Mouse (Mus musculus): ENCODE results near the gene Ksr1. TPM values are rescaled to one million over a fixed set of nuclear protein-coding genes. Genes with fewer than 3 reads are reported as not detected.

Gene Ksr1
- polyA plus RNA-seq, 1 experiment from 2014 or later: 8.6 TPM

DNA sequence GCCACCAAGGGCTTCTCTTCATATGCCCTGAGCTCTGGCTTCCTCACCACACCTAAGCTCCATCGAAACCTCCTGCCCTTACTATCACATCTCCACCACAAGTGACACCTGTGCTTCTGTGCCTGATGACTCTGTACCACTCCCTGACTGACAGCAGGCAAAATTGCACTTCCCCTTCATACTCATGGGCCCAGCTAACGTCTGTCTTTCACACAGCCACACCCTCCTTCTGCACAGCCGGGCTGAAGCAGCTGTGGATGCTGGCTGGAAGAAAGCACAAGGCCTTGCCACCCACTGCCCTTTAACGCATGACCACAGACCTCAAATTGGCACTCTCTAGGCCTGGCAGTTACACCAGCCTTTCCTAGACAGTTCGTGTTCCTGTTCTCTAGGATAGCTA lies 6.5 kb upstream of the Ksr1 start:
- H3K9me3 ChIP-seq (ENCODE audit: control insufficient read depth, low read length): no peaks in the 10 kb centered on the region
- H3K4me2 ChIP-seq (ENCODE audit: low read depth, low read length): no peak overlapping the region
- no peak overlapping the region for H3K27ac ChIP-seq (ENCODE audit: low read depth, low read length)
- no peak overlapping the region for H3K9ac ChIP-seq (replicated peaks; ENCODE audit: low read depth, low read length)
- no peaks in the 10 kb centered on the region for H3K36me3 ChIP-seq (ENCODE audit: control insufficient read depth, insufficient read depth, low read length)
- no peaks in the 10 kb centered on the region for H3K4me1 ChIP-seq (ENCODE audit: control insufficient read depth, insufficient read depth, low read length)
- no peaks in the 10 kb centered on the region for H3K27me3 ChIP-seq (ENCODE audit: control insufficient read depth, insufficient read depth, low read length)
- 71% methylated on average over 5 of the region's 5 CpGs for WGBS
- no peak overlapping the region for H3K4me3 ChIP-seq (ENCODE audit: low read depth, low read length)
- no peak for ATAC-seq (ENCODE audit: low read depth)

DNA sequence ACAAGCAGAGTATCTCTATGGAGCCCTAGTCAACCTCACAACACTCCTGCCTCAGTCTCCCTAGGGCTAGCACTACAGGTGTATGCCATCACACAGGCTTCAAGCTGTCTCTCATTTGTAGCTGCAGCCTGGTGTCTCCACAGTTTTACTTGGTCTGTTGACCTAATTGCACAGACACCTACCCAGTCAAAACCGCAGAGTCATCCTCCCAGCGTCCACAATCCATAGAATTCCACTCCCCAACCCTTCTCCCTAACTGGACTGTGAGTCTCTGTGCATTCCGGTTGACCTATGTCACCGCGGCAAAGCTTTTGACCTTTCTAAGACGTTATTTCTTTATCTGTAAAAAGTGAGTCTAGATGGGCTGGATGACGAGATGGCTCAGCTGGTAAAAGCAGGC lies 5.7 kb upstream of the Ksr1 start:
- Histone ChIP-seq H3K36me3 (ENCODE audit: control insufficient read depth, insufficient read depth, low read length) (no peaks in the 10 kb centered on the region), H3K27ac (ENCODE audit: low read depth, low read length) (no peak overlapping the region), H3K4me3 (ENCODE audit: low read depth, low read length) (no peak overlapping the region), H3K9ac (replicated peaks; ENCODE audit: low read depth, low read length) (no peak overlapping the region), H3K4me1 (ENCODE audit: control insufficient read depth, insufficient read depth, low read length) (no peaks in the 10 kb centered on the region), H3K27me3 (ENCODE audit: control insufficient read depth, insufficient read depth, low read length) (no peaks in the 10 kb centered on the region), H3K4me2 (ENCODE audit: low read depth, low read length) (no peak overlapping the region), H3K9me3 (ENCODE audit: control insufficient read depth, low read length) (no peaks in the 10 kb centered on the region)
- no peak for ATAC-seq (ENCODE audit: low read depth)
- 79% methylated on average over 7 of the region's 7 CpGs for WGBS

DNA sequence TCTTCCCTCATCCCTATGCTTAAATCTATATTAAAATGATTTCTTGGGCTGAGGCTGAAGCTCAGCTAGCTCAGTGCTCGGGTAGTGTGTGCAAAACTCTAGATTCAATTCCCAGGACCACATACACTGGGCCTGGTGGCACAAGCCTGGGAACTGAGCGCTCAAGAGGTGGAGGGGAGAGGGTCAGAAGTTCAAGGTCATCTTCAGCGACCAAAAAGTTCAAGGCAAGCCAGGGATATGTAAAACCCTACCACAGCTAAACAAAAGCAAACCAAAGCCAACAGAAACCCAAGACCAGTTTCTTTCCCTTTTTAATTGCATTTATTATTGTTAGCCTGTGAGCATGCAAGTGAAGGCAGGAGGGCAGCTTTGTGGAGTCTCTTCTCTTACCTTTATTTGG lies 4.1 kb upstream of the Ksr1 start:
- Histone ChIP-seq H3K36me3 (ENCODE audit: control insufficient read depth, insufficient read depth, low read length) (no peaks in the 10 kb centered on the region), H3K27me3 (ENCODE audit: control insufficient read depth, insufficient read depth, low read length) (no peaks in the 10 kb centered on the region), H3K4me1 (ENCODE audit: control insufficient read depth, insufficient read depth, low read length) (no peaks in the 10 kb centered on the region), H3K9ac (replicated peaks; ENCODE audit: low read depth, low read length) (no peak overlapping the region), H3K9me3 (ENCODE audit: control insufficient read depth, low read length) (no peaks in the 10 kb centered on the region), H3K27ac (ENCODE audit: low read depth, low read length) (no peak overlapping the region), H3K4me3 (ENCODE audit: low read depth, low read length) (no peak overlapping the region), H3K4me2 (ENCODE audit: low read depth, low read length) (no peak overlapping the region)
- WGBS: 68% methylated on average over 3 of the region's 3 CpGs
- no peak for ATAC-seq (ENCODE audit: low read depth)

DNA sequence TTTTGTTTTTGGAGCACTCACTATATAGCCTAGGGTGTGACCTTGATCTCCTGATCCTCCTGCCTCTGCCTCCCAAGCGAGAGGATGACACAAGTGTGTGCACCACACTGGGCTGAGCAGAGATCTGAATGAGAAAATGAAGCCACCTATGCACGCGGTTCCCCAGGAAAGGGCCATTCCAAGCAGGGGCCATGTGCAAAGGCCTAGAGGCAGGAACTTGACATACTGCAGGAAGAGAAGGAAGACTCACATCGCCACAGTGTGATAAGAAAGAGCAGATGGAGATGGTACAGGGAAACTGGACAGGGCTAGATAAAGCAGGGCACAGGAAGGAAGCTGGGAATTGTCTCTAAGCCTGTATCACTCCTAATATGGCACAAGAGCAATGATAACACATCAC lies 3.1 kb upstream of the Ksr1 start:
- Histone ChIP-seq H3K4me1 (ENCODE audit: control insufficient read depth, insufficient read depth, low read length) (peaks cover 4% of the 10 kb centered on the region; the same call in 1 of the 2 replicates), H3K9ac (replicated peaks; ENCODE audit: low read depth, low read length) (no peak overlapping the region), H3K9me3 (ENCODE audit: control insufficient read depth, low read length) (no peaks in the 10 kb centered on the region), H3K4me3 (ENCODE audit: low read depth, low read length) (no peak overlapping the region), H3K4me2 (ENCODE audit: low read depth, low read length) (no peak overlapping the region), H3K27me3 (ENCODE audit: control insufficient read depth, insufficient read depth, low read length) (no peaks in the 10 kb centered on the region), H3K36me3 (ENCODE audit: control insufficient read depth, insufficient read depth, low read length) (no peaks in the 10 kb centered on the region), H3K27ac (ENCODE audit: low read depth, low read length) (no peak overlapping the region)
- 92% methylated on average over 4 of the region's 4 CpGs for WGBS
- no peak for ATAC-seq (ENCODE audit: low read depth)

DNA sequence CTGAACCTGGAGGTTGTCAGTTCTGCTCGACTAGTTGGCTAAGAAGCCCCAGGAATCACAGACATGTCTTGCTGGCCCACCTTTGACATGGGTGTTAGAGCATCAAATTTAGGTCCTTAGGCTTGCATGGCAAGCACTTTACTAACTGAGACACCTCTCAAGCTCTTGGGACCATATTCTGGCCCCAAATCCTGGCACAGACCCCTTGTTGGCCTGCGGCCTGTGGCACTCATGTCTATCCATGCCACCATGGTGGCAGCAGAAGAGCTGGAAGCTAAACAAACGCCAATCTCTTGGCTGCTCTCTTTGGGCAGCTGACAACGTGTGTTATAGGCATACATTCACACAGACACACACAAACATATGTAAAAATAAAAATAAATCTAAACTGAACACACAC lies 2.6 kb upstream of the Ksr1 start:
- ATAC-seq (ENCODE audit: low read depth): no peak
- Histone ChIP-seq H3K27me3 (ENCODE audit: control insufficient read depth, insufficient read depth, low read length) (no peaks in the 10 kb centered on the region), H3K4me2 (ENCODE audit: low read depth, low read length) (no peak overlapping the region), H3K4me3 (ENCODE audit: low read depth, low read length) (no peak overlapping the region), H3K36me3 (ENCODE audit: control insufficient read depth, insufficient read depth, low read length) (no peaks in the 10 kb centered on the region), H3K9ac (replicated peaks; ENCODE audit: low read depth, low read length) (no peak overlapping the region), H3K9me3 (ENCODE audit: control insufficient read depth, low read length) (no peaks in the 10 kb centered on the region), H3K27ac (ENCODE audit: low read depth, low read length) (no peak overlapping the region), H3K4me1 (ENCODE audit: control insufficient read depth, insufficient read depth, low read length) (peaks cover 8% of the 10 kb centered on the region; the same call in 1 of the 2 replicates)
- 86% methylated on average over 4 of the region's 4 CpGs for WGBS

DNA sequence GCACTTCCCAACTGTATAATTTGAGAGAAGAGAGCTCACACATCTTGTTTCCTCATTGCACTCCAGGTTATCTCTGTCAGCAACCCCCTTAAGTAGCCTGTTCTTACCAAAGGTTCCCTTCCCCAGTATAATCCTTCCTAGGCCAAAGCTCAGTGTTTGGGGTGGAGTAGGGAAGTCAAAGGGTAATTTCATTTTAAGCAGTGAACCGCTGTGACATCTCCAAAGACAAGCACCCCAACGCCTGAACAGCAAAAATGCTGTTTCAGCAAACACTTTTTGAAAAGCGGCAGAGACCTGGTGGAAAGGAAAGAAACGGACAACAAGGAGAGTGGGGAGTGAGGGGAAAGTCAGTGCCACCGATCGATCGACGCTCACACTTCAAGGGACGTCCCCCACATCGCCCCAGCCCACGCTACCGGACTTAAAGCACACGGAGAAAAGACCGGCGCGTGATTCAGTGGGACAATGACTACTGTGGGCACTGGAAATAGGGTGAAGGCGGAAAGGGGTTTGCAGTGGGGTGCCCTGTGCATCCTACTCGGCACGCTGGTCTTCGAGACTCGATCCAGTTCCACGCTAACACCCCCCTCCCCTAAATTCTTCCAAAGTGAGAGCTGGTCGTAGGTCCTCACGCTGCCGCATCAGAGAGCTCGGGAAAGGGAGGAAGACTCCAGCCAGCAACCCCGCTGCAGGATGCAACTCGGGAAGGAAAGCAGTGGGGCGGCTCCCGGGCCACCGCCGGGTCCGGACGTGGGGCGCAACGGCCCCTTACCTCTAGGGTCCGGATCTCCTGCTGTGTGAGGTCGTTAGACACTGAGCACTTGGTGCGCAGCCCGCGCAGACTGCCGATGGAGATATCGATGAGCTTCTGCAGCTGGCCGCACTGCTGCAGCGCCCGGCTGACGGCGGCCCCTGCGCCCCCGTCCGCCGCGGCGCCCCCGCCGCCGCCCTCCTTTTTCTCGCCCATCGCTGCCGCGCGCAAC lies 633 bp downstream of the Ksr1 start:
- Histone ChIP-seq H3K9ac (replicated peaks; ENCODE audit: low read depth, low read length) (peak overlapping the region; percentile 89), H3K4me2 (ENCODE audit: low read depth, low read length) (peak overlapping the region; percentile 66), H3K9me3 (ENCODE audit: control insufficient read depth, low read length) (no peaks in the 10 kb centered on the region), H3K27me3 (ENCODE audit: control insufficient read depth, insufficient read depth, low read length) (no peaks in the 10 kb centered on the region), H3K27ac (ENCODE audit: low read depth, low read length) (peak overlapping the region; percentile 88), H3K4me3 (ENCODE audit: low read depth, low read length) (peak overlapping the region; percentile 70), H3K4me1 (ENCODE audit: control insufficient read depth, insufficient read depth, low read length) (peaks cover 8% of the 10 kb centered on the region; the same call in 1 of the 2 replicates), H3K36me3 (ENCODE audit: control insufficient read depth, insufficient read depth, low read length) (no peaks in the 10 kb centered on the region)
- under 1% methylated on average over 57 of the region's 62 CpGs for WGBS
- ATAC-seq (ENCODE audit: low read depth): peak; percentile 48

DNA sequence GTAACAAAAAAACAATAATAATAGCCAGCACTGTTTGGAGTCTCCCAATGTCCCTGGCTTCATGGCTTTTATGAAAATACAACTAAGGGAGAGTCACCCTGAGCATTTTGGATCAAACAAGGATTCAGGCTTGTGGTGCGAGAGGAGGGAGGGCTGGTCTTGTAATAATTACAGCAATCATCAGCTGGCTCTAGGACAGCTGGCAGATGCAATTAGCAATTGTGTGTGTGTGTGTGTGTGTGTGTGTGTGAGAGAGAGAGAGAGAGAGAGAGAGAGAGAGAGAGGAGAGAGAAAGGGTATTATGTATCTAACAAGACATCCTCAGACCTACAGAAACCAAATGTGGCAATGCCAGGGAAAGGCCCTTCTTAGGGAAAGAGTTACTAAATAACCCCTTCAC lies 1.5 kb downstream of the Ksr1 start:
- ATAC-seq (ENCODE audit: low read depth): no peak
- 20% methylated on average over 1 of the region's 1 CpGs for WGBS
- H3K4me1 ChIP-seq (ENCODE audit: control insufficient read depth, insufficient read depth, low read length): peaks cover 8% of the 10 kb centered on the region; the same call in 1 of the 2 replicates

DNA sequence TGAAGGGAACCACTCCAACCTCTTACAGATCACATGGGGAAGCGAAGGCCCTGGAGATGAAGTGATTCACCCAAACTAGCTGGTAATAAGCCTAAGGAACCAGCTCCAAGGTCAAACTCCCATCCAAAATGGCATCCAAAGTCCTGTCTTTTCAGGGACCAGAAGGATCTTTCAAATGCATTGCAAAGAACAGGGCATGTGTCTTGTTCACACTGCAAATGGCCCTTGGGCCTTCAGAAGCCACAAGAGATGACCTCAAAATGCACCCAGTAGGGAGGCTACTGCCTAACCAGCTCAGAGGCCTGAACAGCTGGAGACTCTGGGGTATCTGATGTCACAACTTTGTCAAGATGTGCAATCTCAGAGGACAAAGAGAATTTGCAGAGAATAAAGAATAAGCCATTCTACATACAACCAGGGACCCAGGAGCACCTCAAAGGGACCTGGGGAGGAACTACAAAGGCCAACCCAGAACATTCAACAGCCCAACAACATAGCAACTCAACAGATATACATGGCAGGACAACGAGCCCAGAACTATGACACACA lies 2.1 kb downstream of the Ksr1 start:
- WGBS: 72% methylated on average over 2 of the region's 2 CpGs
- Histone ChIP-seq H3K9ac (replicated peaks; ENCODE audit: low read depth, low read length) (no peak overlapping the region), H3K9me3 (ENCODE audit: control insufficient read depth, low read length) (no peaks in the 10 kb centered on the region), H3K36me3 (ENCODE audit: control insufficient read depth, insufficient read depth, low read length) (no peaks in the 10 kb centered on the region), H3K4me2 (ENCODE audit: low read depth, low read length) (peak overlapping the region; percentile 66), H3K27me3 (ENCODE audit: control insufficient read depth, insufficient read depth, low read length) (no peaks in the 10 kb centered on the region), H3K4me3 (ENCODE audit: low read depth, low read length) (no peak overlapping the region; the same call in 1 of the 2 replicates), H3K4me1 (ENCODE audit: control insufficient read depth, insufficient read depth, low read length) (peaks cover 8% of the 10 kb centered on the region; the same call in 1 of the 2 replicates), H3K27ac (ENCODE audit: low read depth, low read length) (no peak overlapping the region)
- no peak for ATAC-seq (ENCODE audit: low read depth)

More for the DNA sequence above, 1.5 kb downstream of the Ksr1 start:
- no peaks in the 10 kb centered on the region for H3K36me3 ChIP-seq (ENCODE audit: control insufficient read depth, insufficient read depth, low read length)
- H3K27ac ChIP-seq (ENCODE audit: low read depth, low read length): no peak overlapping the region
- no peaks in the 10 kb centered on the region for H3K9me3 ChIP-seq (ENCODE audit: control insufficient read depth, low read length)
- H3K4me2 ChIP-seq (ENCODE audit: low read depth, low read length): peak overlapping the region; percentile 66
- peak overlapping the region; percentile 70 for H3K4me3 ChIP-seq (ENCODE audit: low read depth, low read length)
- H3K9ac ChIP-seq (replicated peaks; ENCODE audit: low read depth, low read length): no peak overlapping the region; the same call in 1 of the 2 replicates
- no peaks in the 10 kb centered on the region for H3K27me3 ChIP-seq (ENCODE audit: control insufficient read depth, insufficient read depth, low read length)

DNA sequence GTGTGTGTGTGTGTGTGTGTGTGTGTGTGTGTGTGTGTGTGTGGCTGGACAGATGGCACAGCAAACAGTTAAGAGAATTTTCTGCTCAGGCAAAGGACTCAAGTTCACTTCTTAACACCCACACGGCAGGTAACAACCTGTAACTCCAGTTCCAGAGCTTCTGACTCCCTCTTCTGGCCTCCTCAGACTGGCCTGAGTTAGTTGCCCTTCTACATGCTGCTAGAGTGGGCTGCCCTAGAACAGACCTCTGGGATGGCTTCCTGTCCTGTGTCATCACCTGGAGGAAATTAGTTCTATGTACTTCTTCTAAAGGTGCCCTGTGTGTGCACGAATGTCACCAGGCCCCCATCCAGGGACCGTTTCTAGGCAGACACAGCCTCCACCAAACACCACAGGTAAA lies 2.9 kb downstream of the Ksr1 start:
- Histone ChIP-seq H3K4me1 (ENCODE audit: control insufficient read depth, insufficient read depth, low read length) (peaks cover 8% of the 10 kb centered on the region; the same call in 1 of the 2 replicates), H3K4me3 (ENCODE audit: low read depth, low read length) (no peak overlapping the region), H3K27me3 (ENCODE audit: control insufficient read depth, insufficient read depth, low read length) (no peaks in the 10 kb centered on the region), H3K9me3 (ENCODE audit: control insufficient read depth, low read length) (no peaks in the 10 kb centered on the region), H3K27ac (ENCODE audit: low read depth, low read length) (no peak overlapping the region), H3K36me3 (ENCODE audit: control insufficient read depth, insufficient read depth, low read length) (no peaks in the 10 kb centered on the region), H3K4me2 (ENCODE audit: low read depth, low read length) (no peak overlapping the region), H3K9ac (replicated peaks; ENCODE audit: low read depth, low read length) (no peak overlapping the region)
- ATAC-seq (ENCODE audit: low read depth): no peak
- WGBS: 93% methylated on average over 3 of the region's 3 CpGs

Measured in neural tube, embryonic 14.5 days (tissue).